Mouse (Mus musculus) forebrain, embryonic 11.5 days (tissue): ENCODE results near the gene BC005537. TPM values are rescaled to one million over a fixed set of nuclear protein-coding genes. Genes with fewer than 3 reads are reported as not detected.

Experiments
- ATAC-seq: fragments of 200-750 bp; cut with Nextera tagmentation; replicated peaks from 2 replicates; pipeline ENCODE4 v1.8.0; 2017; ENCODE audit warnings: moderate TSS enrichment; ENCODE audit not compliant: low FRiP score
- DNase-seq: peaks from one replicate; pipeline ENCODE4 v3.0.0-alpha.2; 2017; ENCODE audit warnings: low spot score
- H3K27ac ChIP-seq: fragments of 300-500 bp; sonication (generic); 2 replicates; pipeline ENCODE4 v1.5.1; 2014; ENCODE audit warnings: low read depth, low read length
- H3K27me3 ChIP-seq: fragments of 300-500 bp; sonication (generic); 2 replicates; pipeline ENCODE4 v1.6.1; 2014; ENCODE audit warnings: mild to moderate bottlenecking, low read length, mixed read lengths; ENCODE audit not compliant: control insufficient read depth, insufficient read depth
- H3K36me3 ChIP-seq: fragments of 300-500 bp; sonication (generic); 2 replicates; pipeline ENCODE4 v1.6.1; 2014; ENCODE audit warnings: mild to moderate bottlenecking, low read length, moderate library complexity, mixed read lengths; ENCODE audit not compliant: control insufficient read depth, insufficient read depth
- H3K4me1 ChIP-seq: fragments of 300-500 bp; sonication (generic); replicated peaks from 2 replicates; pipeline ENCODE4 v1.6.1; 2014; ENCODE audit warnings: low read length, mixed read lengths; ENCODE audit not compliant: control insufficient read depth, insufficient read depth
- H3K4me2 ChIP-seq: fragments of 300-500 bp; sonication (generic); 2 replicates; pipeline ENCODE4 v1.6.1; 2014; ENCODE audit warnings: low read depth, mild to moderate bottlenecking, low read length, moderate library complexity, mixed read lengths; ENCODE audit not compliant: severe bottlenecking
- H3K4me3 ChIP-seq: fragments of 300-500 bp; sonication (generic); 2 replicates; pipeline ENCODE4 v1.5.1; 2014; ENCODE audit warnings: low read depth, low read length
- H3K9ac ChIP-seq: fragments of 300-500 bp; sonication (generic); 2 replicates; pipeline ENCODE4 v1.6.1; 2014; ENCODE audit warnings: low read length
- H3K9me3 ChIP-seq: fragments of 300-500 bp; sonication (generic); 2 replicates; pipeline ENCODE4 v1.6.1; 2016; ENCODE audit warnings: low read length, mixed read lengths; ENCODE audit not compliant: control insufficient read depth
- WGBS: fragments of 180-500 bp; shearing (Covaris S2); extraction: QIAGEN DNeasy Blood & Tissue Kit; methylation state at CpG from one replicate; pipeline ENCODE4 v1.1.7; 2014; 5-methylcytosine and 5-hydroxymethylcytosine counted together
- polyA plus RNA-seq: library from polyadenylated mRNA; unstranded; fragments of >200 nt; fragmentation: Nextera tagmentation; extraction: Ambion mirVana; gene quantifications from 2 replicates; pipeline ENCODE4 v1.2.1, GENCODE M21; 2014

BC005537 gene
- polyA plus RNA-seq, 1 experiment from 2014 or later = 27.5 TPM

- peak within 1 kb of the TSS; percentile 86 for H3K4me2 ChIP-seq
- peak within 1 kb of the TSS; percentile 59 for H3K9ac ChIP-seq
- ATAC-seq (peak; percentile 93), DNase-seq (peak; percentile 82)
- H3K27ac ChIP-seq = no peak within 1 kb of the TSS
- H3K9me3 ChIP-seq = no peaks in the 10 kb centered on the region
- H3K27me3 ChIP-seq = no peaks in the 10 kb centered on the region
- peaks cover 3% of the 10 kb centered on the region; the same call in 1 of the 2 replicates for H3K4me1 ChIP-seq
- WGBS = 12% methylated on average over 40 of the region's 40 CpGs
- H3K4me3 ChIP-seq = peak within 1 kb of the TSS; percentile 44
- H3K36me3 ChIP-seq = no peaks in the 10 kb centered on the region
Observed at GRCm38 (mm10) chr13:24844983-24845955, 43.8 kb downstream of the BC005537 start, which contains the start of gene D130043K22Rik. TSS of gene D130043K22Rik (plus strand) at chr13:24845135.

DNA sequence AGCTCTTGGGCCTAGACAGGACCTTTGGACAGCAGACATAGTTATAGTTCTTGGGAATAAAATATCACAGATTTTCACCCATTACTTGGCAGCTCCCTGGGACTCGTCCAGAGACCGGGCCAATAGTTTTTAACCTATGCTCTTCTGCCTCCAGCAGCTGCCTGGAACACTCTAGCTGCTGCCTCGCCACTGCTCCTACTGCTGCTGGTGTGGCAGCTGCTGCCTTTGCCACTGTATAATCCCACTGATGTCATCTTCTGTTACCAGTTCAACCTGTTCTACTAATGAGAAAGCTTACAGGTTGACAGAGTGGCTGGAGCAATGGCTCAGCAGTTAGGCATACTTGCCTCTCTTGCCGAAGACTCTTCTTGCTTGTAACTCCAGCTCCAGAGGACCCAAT is 47.9 kb downstream of the BC005537 start:
- no peak overlapping the region for H3K27ac ChIP-seq
- no peaks in the 10 kb centered on the region for H3K27me3 ChIP-seq
- H3K9me3 ChIP-seq = no peaks in the 10 kb centered on the region
- 86% methylated on average over 4 of the region's 4 CpGs for WGBS
- DNase-seq = no peak
- H3K4me1 ChIP-seq = peaks cover 3% of the 10 kb centered on the region; the same call in 1 of the 2 replicates
- H3K9ac ChIP-seq = no peak overlapping the region
- no peak overlapping the region for H3K4me3 ChIP-seq
- no peaks in the 10 kb centered on the region for H3K36me3 ChIP-seq
- ATAC-seq = no peak
- no peak overlapping the region for H3K4me2 ChIP-seq

GRCm38 (mm10) chr13:24851989-24852388 is 50.5 kb downstream of the BC005537 start:
- ATAC-seq = no peak
- no peak overlapping the region for H3K9ac ChIP-seq
- H3K27ac ChIP-seq = no peak overlapping the region
- 75% methylated on average over 2 of the region's 2 CpGs for WGBS
- H3K36me3 ChIP-seq = no peaks in the 10 kb centered on the region
- DNase-seq = no peak
- no peak overlapping the region for H3K4me2 ChIP-seq
- no peaks in the 10 kb centered on the region for H3K9me3 ChIP-seq
- no peak overlapping the region for H3K4me3 ChIP-seq
- H3K4me1 ChIP-seq = no peaks in the 10 kb centered on the region
- no peaks in the 10 kb centered on the region for H3K27me3 ChIP-seq

DNA sequence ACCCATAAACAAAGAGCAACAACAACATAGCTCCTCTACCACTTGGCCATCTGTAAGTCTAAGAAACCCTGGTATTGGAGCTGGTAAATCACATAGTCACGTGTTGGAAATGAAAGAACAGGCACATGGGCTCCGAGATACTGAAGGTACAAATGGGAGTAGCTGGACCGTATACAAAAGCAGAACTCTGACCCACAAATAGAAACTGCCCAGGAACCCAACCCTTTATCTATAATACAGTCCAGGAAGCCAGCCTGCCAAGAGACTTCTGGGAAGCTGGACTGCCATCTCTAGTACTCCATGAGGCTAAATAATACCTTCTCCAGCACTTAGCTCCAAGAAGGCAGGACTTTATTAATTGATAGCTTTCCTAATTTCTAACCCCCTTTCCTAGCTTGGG is 51.1 kb downstream of the BC005537 start:
- no peaks in the 10 kb centered on the region for H3K9me3 ChIP-seq
- H3K27me3 ChIP-seq = no peaks in the 10 kb centered on the region
- H3K27ac ChIP-seq = no peak overlapping the region
- no peak for DNase-seq
- no peaks in the 10 kb centered on the region for H3K4me1 ChIP-seq
- H3K9ac ChIP-seq = no peak overlapping the region
- ATAC-seq = no peak
- 89% methylated on average over 3 of the region's 3 CpGs for WGBS
- H3K36me3 ChIP-seq = no peaks in the 10 kb centered on the region
- H3K4me2 ChIP-seq = no peak overlapping the region
- no peak overlapping the region for H3K4me3 ChIP-seq

DNA sequence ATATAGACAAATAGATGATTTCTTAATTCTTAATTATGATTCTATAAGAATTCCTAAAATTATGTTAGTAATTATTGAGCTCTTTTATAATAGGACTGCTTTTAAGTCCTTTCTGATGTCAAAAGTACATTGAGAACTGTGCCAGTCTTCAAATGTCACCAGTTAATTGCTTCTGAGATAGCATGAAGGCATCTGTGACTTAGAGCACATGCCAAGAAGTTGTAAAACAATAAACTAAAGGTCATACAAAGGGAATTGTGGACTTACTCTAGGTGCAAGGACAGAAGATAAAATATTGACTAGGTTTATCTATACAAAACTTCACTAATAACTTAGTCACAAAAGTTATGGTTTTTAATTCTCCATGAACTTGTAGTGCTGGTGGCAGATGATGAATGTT is 57.7 kb downstream of the BC005537 start:
- Histone ChIP-seq H3K4me3 (no peak overlapping the region), H3K9me3 (no peaks in the 10 kb centered on the region)
- no peak for ATAC-seq

DNA sequence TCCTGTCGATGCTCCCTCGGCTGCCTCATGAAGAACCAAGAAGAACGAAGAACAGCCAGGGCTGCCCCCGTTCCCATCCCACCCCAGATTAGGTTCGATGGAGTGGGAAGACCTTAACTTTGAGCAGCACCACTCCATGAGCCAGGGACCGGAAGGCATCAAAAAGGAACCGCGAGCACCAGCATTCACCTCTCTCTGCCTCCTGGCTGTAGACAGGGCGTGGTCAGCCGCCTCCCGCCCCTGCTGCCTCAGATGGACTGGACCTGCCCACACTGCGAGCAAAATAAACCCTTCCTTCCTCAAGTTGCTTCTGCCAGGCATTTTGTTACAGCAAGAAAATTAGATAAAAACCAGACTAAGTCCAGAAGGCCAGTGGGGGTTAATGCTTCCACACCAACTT is 59.6 kb downstream of the BC005537 start:
- no peak for ATAC-seq

More for the DNA sequence above, 57.7 kb downstream of the BC005537 start:
- Histone ChIP-seq H3K4me2 (no peak overlapping the region), H3K9ac (no peak overlapping the region), H3K27me3 (no peaks in the 10 kb centered on the region), H3K4me1 (no peaks in the 10 kb centered on the region), H3K36me3 (no peaks in the 10 kb centered on the region), H3K27ac (no peak overlapping the region)
- DNase-seq = no peak

DNA sequence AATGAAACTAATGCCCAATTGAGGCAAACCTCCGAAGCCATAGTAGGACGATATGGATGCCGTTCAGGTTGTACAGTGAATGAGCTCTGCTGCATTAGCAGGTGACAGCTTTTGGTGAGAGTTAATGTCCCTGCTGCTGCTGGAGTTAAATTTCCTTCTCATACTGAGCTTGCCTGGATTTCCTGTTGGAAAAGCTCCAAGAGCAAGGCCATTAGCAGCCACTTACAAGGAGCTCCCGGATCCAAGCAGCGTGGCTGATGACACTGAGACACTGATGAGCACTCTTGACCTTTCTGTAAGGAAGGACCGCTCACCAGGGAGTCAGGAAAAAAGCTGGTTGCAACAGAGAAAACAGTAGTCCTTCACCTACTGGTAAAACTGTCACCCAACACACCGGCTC is 60.6 kb downstream of the BC005537 start:
- ATAC-seq = no peak
- Histone ChIP-seq H3K4me1 (no peaks in the 10 kb centered on the region), H3K9me3 (no peaks in the 10 kb centered on the region), H3K4me2 (no peak overlapping the region), H3K36me3 (no peaks in the 10 kb centered on the region), H3K27ac (no peak overlapping the region), H3K27me3 (no peaks in the 10 kb centered on the region), H3K4me3 (no peak overlapping the region), H3K9ac (no peak overlapping the region)
- WGBS = 85% methylated on average over 7 of the region's 7 CpGs
- no peak for DNase-seq

More for the DNA sequence above, 59.6 kb downstream of the BC005537 start:
- H3K4me3 ChIP-seq = no peak overlapping the region
- no peak overlapping the region for H3K4me2 ChIP-seq
- WGBS = 82% methylated on average over 12 of the region's 12 CpGs
- DNase-seq = no peak
- no peaks in the 10 kb centered on the region for H3K36me3 ChIP-seq
- H3K27me3 ChIP-seq = no peaks in the 10 kb centered on the region
- no peaks in the 10 kb centered on the region for H3K9me3 ChIP-seq
- no peak overlapping the region for H3K27ac ChIP-seq
- H3K9ac ChIP-seq = no peak overlapping the region
- H3K4me1 ChIP-seq = no peaks in the 10 kb centered on the region

GRCm38 (mm10) chr13:24862520-24862919 is 61.1 kb downstream of the BC005537 start:
- no peak overlapping the region for H3K9ac ChIP-seq
- no peaks in the 10 kb centered on the region for H3K36me3 ChIP-seq
- 60% methylated on average over 7 of the region's 7 CpGs for WGBS
- no peak overlapping the region for H3K4me3 ChIP-seq
- DNase-seq (no peak), ATAC-seq (no peak)
- H3K4me2 ChIP-seq = no peak overlapping the region
- no peaks in the 10 kb centered on the region for H3K9me3 ChIP-seq
- H3K27me3 ChIP-seq = no peaks in the 10 kb centered on the region
- H3K27ac ChIP-seq = no peak overlapping the region
- no peaks in the 10 kb centered on the region for H3K4me1 ChIP-seq
